Mouse (Mus musculus) embryonic facial prominence, embryonic 13.5 days (tissue): ENCODE measurements around the gene Mgat4e. TPM values are rescaled to one million over a fixed set of nuclear protein-coding genes. Genes with fewer than 3 reads are reported as not detected.

Experiments
- ATAC-seq: fragments of 200-750 bp; cut with Nextera tagmentation; 2 replicates; pipeline ENCODE4 v1.8.0; 2017; ENCODE audit warnings: low read depth; ENCODE audit not compliant: insufficient number of reproducible peaks, insufficient read depth, low FRiP score, low TSS enrichment
- H3K27ac ChIP-seq: fragments of 300-500 bp; sonication (generic); 2 replicates; pipeline ENCODE4 v1.5.1; 2015; ENCODE audit warnings: moderate library complexity, mild to moderate bottlenecking, inconsistent platforms
- H3K27me3 ChIP-seq: fragments of 300-500 bp; sonication (generic); 2 replicates; pipeline ENCODE4 v1.6.1; 2015; ENCODE audit warnings: mild to moderate bottlenecking, inconsistent platforms
- H3K36me3 ChIP-seq: fragments of 300-500 bp; sonication (generic); 2 replicates; pipeline ENCODE4 v1.6.1; 2015; ENCODE audit warnings: mild to moderate bottlenecking, inconsistent platforms
- H3K4me1 ChIP-seq: fragments of 300-500 bp; sonication (generic); 2 replicates; pipeline ENCODE4 v1.6.1; 2015; ENCODE audit warnings: inconsistent platforms
- H3K4me2 ChIP-seq: fragments of 300-500 bp; sonication (generic); 2 replicates; pipeline ENCODE4 v1.6.1; 2015; ENCODE audit warnings: moderate library complexity, mild to moderate bottlenecking, inconsistent platforms
- H3K4me3 ChIP-seq: fragments of 300-500 bp; sonication (generic); 2 replicates; pipeline ENCODE4 v1.5.1; 2015; ENCODE audit warnings: mild to moderate bottlenecking, inconsistent platforms
- H3K9ac ChIP-seq: fragments of 300-500 bp; sonication (generic); 2 replicates; pipeline ENCODE4 v1.6.1; 2015; ENCODE audit warnings: mild to moderate bottlenecking, inconsistent platforms
- H3K9me3 ChIP-seq: fragments of 300-500 bp; sonication (generic); 2 replicates; pipeline ENCODE4 v1.6.1; 2016; ENCODE audit warnings: inconsistent platforms
- WGBS: fragments of 180-500 bp; shearing (Covaris S2); methylation state at CpG from one replicate; pipeline ENCODE4 v1.1.7; 2015; ENCODE audit warnings: mixed read lengths; 5-methylcytosine and 5-hydroxymethylcytosine counted together
- polyA plus RNA-seq: library from polyadenylated mRNA; unstranded; fragments of >200 nt; fragmentation: Nextera tagmentation; extraction: Ambion mirVana; gene quantifications from 2 replicates; pipeline ENCODE4 v1.2.1, GENCODE M21; 2015

The Mgat4e gene
- polyA plus RNA-seq, 1 experiment from 2014 or later: not detected

DNA sequence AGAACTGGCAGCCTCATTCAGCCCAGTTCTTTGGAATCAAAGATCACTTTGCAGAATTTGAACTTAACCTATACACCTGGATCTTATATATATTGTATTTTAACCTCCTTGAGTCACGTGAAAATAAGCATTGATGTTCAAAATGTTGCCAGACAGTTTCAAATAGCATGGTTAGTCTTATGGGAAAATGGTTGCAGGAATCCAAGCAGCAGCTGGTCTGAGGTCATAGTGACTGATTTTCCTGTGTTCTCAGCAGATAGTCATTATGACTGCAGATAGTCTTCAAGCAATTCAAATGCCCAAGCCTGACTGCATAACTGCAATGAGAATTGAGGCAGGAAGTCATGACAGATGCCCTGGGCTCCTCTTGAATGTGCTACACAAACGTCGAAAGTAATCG is 37.3 kb downstream of the Mgat4e start:
- peaks cover 38% of the 10 kb centered on the region for H3K27me3 ChIP-seq
- no peak overlapping the region for H3K4me2 ChIP-seq
- no peak overlapping the region for H3K27ac ChIP-seq
- peaks cover 34% of the 10 kb centered on the region for H3K4me1 ChIP-seq
- H3K9me3 ChIP-seq: no peaks in the 10 kb centered on the region
- H3K4me3 ChIP-seq: no peak overlapping the region
- H3K36me3 ChIP-seq: peaks cover 19% of the 10 kb centered on the region
- H3K9ac ChIP-seq: no peak overlapping the region
- ATAC-seq: no peak
- WGBS: 47% methylated on average over 4 of the region's 4 CpGs

DNA sequence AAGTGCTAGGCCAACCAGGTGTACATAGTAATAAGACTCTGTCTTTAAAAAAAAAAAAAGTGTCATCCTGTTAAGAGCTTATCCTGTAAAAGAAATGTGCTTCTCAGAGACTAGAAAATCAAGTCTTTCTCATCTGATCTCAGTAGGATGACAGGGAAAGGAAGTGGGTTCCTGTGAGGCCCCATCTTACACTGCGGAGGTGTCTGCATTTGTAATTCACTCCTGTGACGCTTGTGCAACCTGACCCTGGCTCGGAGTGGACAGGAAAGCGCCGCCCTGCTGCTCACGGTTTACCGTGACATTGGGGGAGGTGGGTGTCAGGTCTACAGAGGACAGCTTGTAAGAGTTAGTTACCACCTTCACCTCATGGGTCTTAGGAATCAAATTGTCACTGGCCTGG is 39.5 kb downstream of the Mgat4e start:
- Histone ChIP-seq H3K4me3 (no peak overlapping the region), H3K36me3 (peaks cover 40% of the 10 kb centered on the region), H3K9me3 (no peaks in the 10 kb centered on the region), H3K4me1 (peaks cover 19% of the 10 kb centered on the region), H3K27me3 (peaks cover 36% of the 10 kb centered on the region), H3K9ac (no peak overlapping the region), H3K27ac (no peak overlapping the region), H3K4me2 (no peak overlapping the region)
- 47% methylated on average over 7 of the region's 7 CpGs for WGBS
- ATAC-seq: no peak

DNA sequence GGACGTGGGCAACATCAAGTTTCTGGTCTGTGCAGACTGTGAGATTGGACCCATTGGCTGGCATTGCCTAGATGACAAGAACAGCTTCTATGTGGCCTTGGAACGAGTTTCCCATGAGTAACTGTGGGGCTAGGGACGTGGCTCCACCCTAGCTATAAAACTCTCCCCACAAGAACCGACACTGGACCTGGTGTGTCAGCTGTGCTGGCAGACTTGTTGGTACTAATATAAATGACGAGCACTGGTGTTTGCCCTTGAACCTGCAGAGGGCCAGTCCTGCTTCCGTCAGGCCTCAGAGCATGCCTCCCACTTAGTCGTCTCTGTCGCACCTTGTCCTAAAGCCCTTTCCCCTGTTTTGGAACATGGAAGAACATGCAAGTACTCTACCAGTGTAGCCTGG is 43.3 kb downstream of the Mgat4e start:
- Histone ChIP-seq H3K4me3 (no peak overlapping the region), H3K4me2 (no peak overlapping the region), H3K27me3 (no peaks in the 10 kb centered on the region), H3K27ac (no peak overlapping the region), H3K4me1 (no peaks in the 10 kb centered on the region), H3K9me3 (no peaks in the 10 kb centered on the region), H3K9ac (no peak overlapping the region), H3K36me3 (peaks cover 56% of the 10 kb centered on the region)
- 91% methylated on average over 8 of the region's 8 CpGs for WGBS
- ATAC-seq: no peak

DNA sequence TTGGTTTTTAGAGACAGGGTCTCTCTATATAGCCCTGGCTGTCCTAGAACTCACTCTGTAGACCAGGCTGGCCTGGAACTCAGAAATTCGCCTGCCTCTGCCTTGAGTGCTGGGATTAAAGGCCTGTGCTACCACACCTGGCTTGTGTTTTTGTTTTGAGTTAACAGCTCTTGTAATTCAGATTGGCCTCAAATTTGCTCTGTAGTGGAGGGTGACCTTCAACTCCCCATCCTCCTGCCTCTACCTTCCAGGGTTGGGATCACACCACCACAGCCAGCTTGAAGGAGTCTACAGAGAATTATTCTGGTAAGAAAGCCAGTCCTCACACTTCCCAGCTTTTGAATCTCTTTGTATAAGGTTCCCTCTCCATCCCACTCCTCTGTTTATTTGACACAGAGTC is 48.6 kb downstream of the Mgat4e start:
- Histone ChIP-seq H3K9me3 (no peaks in the 10 kb centered on the region), H3K27me3 (no peaks in the 10 kb centered on the region), H3K36me3 (peaks cover 31% of the 10 kb centered on the region), H3K4me1 (peaks cover 3% of the 10 kb centered on the region), H3K9ac (no peak overlapping the region), H3K4me2 (no peak overlapping the region), H3K4me3 (no peak overlapping the region), H3K27ac (no peak overlapping the region)
- WGBS: 100% methylated on average over 1 of the region's 1 CpGs
- no peak for ATAC-seq

DNA sequence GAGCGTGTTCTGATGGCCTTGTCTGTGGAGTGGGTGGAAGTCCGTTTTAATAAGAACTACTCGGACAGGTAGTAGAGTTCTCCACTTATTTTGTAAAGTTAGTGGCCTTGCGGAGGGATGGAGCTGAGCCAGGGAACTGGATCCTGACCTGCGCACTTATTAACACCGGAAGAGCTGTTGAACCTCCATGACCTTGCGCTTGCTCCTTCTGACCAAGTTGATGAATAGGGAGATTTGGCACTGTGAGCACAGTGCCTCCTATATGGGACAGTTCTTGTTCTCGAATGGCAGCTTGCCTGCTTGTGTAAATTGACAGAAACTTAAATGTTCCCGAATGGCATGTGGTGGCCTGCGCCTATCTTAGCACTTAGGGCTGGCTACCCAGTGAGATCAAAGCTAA is 53.5 kb downstream of the Mgat4e start:
- ATAC-seq: no peak
- H3K4me3 ChIP-seq: peak overlapping the region; percentile 63
- 75% methylated on average over 10 of the region's 10 CpGs for WGBS
- H3K4me1 ChIP-seq: peaks cover 9% of the 10 kb centered on the region
- no peak overlapping the region for H3K27ac ChIP-seq
- no peaks in the 10 kb centered on the region for H3K27me3 ChIP-seq
- peak overlapping the region; percentile 75 for H3K9ac ChIP-seq
- peaks cover 11% of the 10 kb centered on the region; the same call in 1 of the 2 replicates for H3K36me3 ChIP-seq
- no peaks in the 10 kb centered on the region for H3K9me3 ChIP-seq
- H3K4me2 ChIP-seq: peak overlapping the region; percentile 71

DNA sequence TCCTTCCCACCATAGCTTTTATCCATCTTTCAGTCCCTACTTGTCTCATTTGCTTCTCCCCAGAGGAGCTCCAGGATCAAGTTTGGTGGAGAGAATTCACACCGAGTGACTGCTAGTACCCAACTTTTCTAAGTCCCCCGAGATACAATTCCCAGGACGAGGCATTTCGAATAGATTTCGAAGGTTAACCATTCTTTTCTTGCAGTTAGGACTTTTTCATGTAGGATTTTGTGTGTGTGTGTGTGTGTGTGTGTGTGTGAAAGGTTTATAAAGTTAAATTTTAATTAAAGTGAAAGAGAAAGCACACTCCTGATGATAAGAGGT is 54.3 kb downstream of the Mgat4e start:
- 18% methylated on average over 5 of the region's 5 CpGs for WGBS
- no peaks in the 10 kb centered on the region for H3K9me3 ChIP-seq

DNA sequence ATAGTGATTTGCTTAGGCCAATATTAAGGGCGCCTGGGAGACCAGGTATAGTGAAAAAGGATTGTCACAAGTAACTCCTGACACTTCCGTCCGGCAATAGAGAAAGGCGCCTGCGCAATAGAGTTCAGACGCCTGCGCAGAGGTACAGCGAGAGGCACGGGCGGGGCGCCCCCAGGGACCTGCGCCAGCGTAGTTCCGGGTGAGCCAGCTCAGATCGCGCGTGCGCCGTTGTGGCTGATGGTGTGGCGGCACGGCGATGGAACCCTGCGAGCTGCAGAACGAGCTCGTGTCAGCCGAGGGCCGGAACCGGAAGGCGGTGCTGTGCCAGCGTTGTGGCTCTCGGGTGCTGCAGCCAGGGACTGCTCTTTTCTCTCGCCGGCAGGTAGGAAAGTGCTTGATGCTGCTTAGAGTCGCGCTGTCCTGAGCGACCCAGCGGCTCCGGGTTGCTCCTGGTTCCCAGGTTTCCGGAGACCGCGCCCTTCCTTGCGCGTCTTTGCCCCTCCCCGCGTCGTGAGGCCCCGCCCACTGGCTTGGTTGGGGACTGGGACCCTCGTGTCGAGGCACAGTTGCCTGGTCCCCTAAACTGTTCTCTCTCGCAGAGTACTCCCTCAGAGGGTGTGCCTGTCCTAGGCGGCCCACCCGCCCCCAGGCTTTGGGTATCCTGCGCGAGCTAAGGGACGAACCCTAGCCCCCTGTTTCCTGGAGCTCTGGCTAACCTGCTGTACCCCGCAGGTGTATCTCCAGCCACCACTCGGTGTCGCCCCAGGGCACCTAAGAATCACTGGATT is 54.9 kb downstream of the Mgat4e start, which contains the start of gene Rabif:
Gene Rabif (plus strand): TSS at position 221 of the 788 bp plus-strand sequence.
- Histone ChIP-seq H3K9me3 (no peaks in the 10 kb centered on the region), H3K9ac (peak within 1 kb of the TSS; percentile 75), H3K36me3 (peaks cover 25% of the 10 kb centered on the region), H3K4me1 (peaks cover 9% of the 10 kb centered on the region), H3K27ac (peak within 1 kb of the TSS; percentile 91), H3K4me2 (peak within 1 kb of the TSS; percentile 71), H3K27me3 (no peaks in the 10 kb centered on the region), H3K4me3 (peak within 1 kb of the TSS; percentile 63)
- under 1% methylated on average over 58 of the region's 58 CpGs for WGBS
- ATAC-seq: peak; percentile 97

More for the DNA sequence above, 54.3 kb downstream of the Mgat4e start:
- H3K9ac ChIP-seq: peak overlapping the region; percentile 75
- ATAC-seq: no peak
- peaks cover 9% of the 10 kb centered on the region for H3K4me1 ChIP-seq
- H3K4me2 ChIP-seq: peak overlapping the region; percentile 71
- peak overlapping the region; percentile 63 for H3K4me3 ChIP-seq
- peak overlapping the region; percentile 91 for H3K27ac ChIP-seq
- H3K36me3 ChIP-seq: peaks cover 19% of the 10 kb centered on the region
- H3K27me3 ChIP-seq: no peaks in the 10 kb centered on the region

DNA sequence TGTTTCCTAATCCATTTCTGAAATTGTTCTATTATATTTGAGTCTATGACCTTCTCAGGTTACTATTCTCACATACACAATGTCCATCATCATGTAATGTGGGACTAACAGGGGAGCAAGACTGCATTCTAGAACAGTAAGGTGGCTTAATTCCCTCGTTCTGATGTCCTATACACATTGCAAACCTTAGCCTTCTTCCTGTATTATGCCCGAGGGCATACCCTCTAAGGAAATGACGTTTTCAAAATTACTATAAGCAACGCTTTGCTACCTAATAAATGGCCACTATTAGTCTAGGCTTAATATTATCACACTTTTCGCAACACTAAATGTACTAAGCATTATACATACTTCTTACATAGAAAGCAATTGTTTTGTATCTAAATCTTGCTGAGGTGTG is 55.5 kb downstream of the Mgat4e start:
- no peaks in the 10 kb centered on the region for H3K9me3 ChIP-seq
- peak overlapping the region; percentile 75 for H3K9ac ChIP-seq
- H3K27ac ChIP-seq: peak overlapping the region; percentile 91
- 20% methylated on average over 5 of the region's 5 CpGs for WGBS
- H3K4me1 ChIP-seq: peaks cover 9% of the 10 kb centered on the region
- no peak for ATAC-seq
- no peaks in the 10 kb centered on the region for H3K27me3 ChIP-seq
- peak overlapping the region; percentile 71 for H3K4me2 ChIP-seq
- H3K36me3 ChIP-seq: peaks cover 31% of the 10 kb centered on the region
- H3K4me3 ChIP-seq: peak overlapping the region; percentile 63

DNA sequence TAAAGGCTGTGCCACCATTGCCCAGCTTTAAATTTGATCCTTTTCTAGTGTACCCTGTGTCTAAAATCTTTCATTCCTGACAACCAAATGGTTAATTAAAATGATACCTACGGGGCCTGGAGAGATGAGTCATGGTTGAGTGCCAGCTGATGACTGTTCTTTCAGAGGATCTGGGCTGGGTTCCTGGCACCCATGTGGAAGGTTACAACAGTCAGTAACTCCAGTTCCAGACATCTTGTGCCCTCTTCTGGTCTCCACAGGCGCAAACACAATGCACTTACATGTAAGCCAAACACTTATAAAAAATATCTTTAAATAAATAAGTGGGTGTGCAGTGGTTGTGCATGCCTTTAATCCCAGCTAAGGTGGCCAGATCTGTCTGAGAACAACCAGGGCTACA is 56.0 kb downstream of the Mgat4e start:
- Histone ChIP-seq H3K36me3 (peaks cover 31% of the 10 kb centered on the region), H3K4me1 (peaks cover 9% of the 10 kb centered on the region), H3K27me3 (no peaks in the 10 kb centered on the region), H3K9ac (no peak overlapping the region), H3K27ac (no peak overlapping the region), H3K4me2 (peak overlapping the region; percentile 71), H3K9me3 (no peaks in the 10 kb centered on the region), H3K4me3 (peak overlapping the region; percentile 63; the same call in 1 of the 2 replicates)
- ATAC-seq: no peak
- 82% methylated on average over 2 of the region's 2 CpGs for WGBS

DNA sequence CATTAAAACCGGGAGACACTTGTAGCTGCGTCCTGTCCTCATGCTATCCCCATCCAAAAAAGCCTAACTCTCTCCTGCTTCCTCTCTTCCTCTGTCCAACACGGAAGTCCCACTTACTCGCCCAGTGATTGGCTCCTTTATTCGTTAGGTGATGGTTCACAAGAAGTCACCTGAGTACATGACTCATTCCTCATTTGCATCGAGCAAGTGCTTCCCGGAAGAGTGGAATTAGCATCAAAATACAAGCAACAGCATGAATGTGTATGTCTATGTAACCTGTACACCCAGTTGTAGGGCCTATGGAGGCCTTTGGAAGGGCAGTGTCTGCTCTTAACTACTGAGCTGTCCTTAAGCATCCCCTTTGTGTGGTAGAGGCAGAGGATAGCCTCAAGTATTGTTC is 57.2 kb downstream of the Mgat4e start:
- Histone ChIP-seq H3K4me1 (peaks cover 9% of the 10 kb centered on the region), H3K27ac (no peak overlapping the region), H3K36me3 (peaks cover 40% of the 10 kb centered on the region), H3K9ac (no peak overlapping the region), H3K27me3 (no peaks in the 10 kb centered on the region), H3K4me2 (no peak overlapping the region), H3K4me3 (no peak overlapping the region), H3K9me3 (no peaks in the 10 kb centered on the region)
- WGBS: 75% methylated on average over 7 of the region's 7 CpGs
- no peak for ATAC-seq
